Mouse (Mus musculus): ENCODE data around the gene Zfp84. TPM values are rescaled to one million over a fixed set of nuclear protein-coding genes. Genes with fewer than 3 reads are reported as not detected.

Zfp84 gene
- total and polyA plus RNA-seq, 2 experiments from 2014 or later: 6.1 to 7.4 TPM

DNA sequence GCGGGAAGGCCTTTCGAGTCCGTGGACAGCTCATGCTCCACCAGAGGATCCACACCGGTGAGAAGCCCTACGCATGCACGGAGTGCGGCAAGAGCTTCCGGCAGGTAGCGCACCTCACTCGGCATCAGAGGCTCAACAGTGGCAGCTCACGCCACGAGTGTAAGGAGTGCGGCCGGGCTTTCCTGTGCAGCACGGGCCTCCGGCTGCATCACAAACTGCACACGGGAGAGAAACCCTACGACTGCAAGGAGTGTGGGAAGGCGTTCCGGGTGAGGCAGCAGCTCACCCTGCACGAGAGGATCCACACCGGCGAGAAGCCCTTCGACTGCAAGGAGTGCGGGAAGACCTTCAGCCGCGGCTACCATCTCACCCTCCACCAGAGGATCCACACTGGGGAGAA, 24.6 kb downstream of the Zfp84 start:
- TF ChIP-seq EP300 (IDR thresholded peaks at IDR 0.05; ENCODE audit: low read depth): no peak
- no peak for TF ChIP-seq CTCF (IDR thresholded peaks at IDR 0.05; ENCODE audit: low read depth)
- Histone ChIP-seq H3K4me3 (ENCODE audit: low read depth, low read length) (no peak overlapping the region), H3K4me2 (ENCODE audit: low read depth, low read length) (no peak overlapping the region), H3K27ac (ENCODE audit: low read depth) (no peak overlapping the region), H3K36me3 (replicated peaks; ENCODE audit: control insufficient read depth, insufficient read depth, low read length) (peaks cover 57% of the 10 kb centered on the region), H3K27me3 (ENCODE audit: control insufficient read depth, insufficient read depth, low read length) (no peaks in the 10 kb centered on the region), H3K9ac (replicated peaks; ENCODE audit: low read depth, low read length) (no peak overlapping the region), H3K9me3 (replicated peaks; ENCODE audit: control insufficient read depth, low read length) (peaks cover 10% of the 10 kb centered on the region), H3K4me1 (ENCODE audit: control insufficient read depth, insufficient read depth) (no peaks in the 10 kb centered on the region)
- ATAC-seq (ENCODE audit: insufficient read depth, low read depth): no peak
- 39% methylated on average over 27 of the region's 27 CpGs for WGBS
- no peak for DNase-seq (ENCODE audit: low spot score)

DNA sequence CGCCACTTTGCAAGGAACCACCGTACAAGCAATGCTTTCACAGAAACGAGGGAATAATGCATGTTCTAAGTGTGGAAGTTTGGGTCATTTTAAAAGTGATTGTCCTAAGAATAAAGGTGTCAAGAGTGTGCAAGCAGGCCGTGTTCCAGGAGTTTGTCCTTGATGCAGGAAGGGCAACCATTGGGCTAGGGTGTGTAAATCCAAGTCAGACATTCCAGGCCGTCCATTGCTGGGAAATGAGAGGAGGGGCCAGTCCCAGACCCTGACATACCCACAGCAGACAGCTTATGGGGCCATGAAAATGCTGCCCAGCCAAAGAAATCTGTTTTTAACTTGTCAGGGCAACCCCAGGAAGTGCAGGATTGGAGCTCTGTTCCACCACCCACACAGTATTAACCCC, 38.7 kb downstream of the Zfp84 start:
- Histone ChIP-seq H3K4me3 (ENCODE audit: low read depth, low read length) (no peak overlapping the region), H3K36me3 (replicated peaks; ENCODE audit: control insufficient read depth, insufficient read depth, low read length) (no peaks in the 10 kb centered on the region), H3K4me1 (ENCODE audit: control insufficient read depth, insufficient read depth) (no peaks in the 10 kb centered on the region), H3K4me2 (ENCODE audit: low read depth, low read length) (no peak overlapping the region), H3K27me3 (ENCODE audit: control insufficient read depth, insufficient read depth, low read length) (no peaks in the 10 kb centered on the region), H3K9me3 (replicated peaks; ENCODE audit: control insufficient read depth, low read length) (no peaks in the 10 kb centered on the region), H3K27ac (ENCODE audit: low read depth) (peak overlapping the region; percentile 50; the same call in 1 of the 2 replicates), H3K9ac (replicated peaks; ENCODE audit: low read depth, low read length) (no peak overlapping the region)
- ATAC-seq (ENCODE audit: insufficient read depth, low read depth): no peak
- DNase-seq (ENCODE audit: low spot score): no peak
- TF ChIP-seq CTCF (IDR thresholded peaks at IDR 0.05; ENCODE audit: low read depth): no peak
- no peak for TF ChIP-seq EP300 (IDR thresholded peaks at IDR 0.05; ENCODE audit: low read depth)
- 61% methylated on average over 5 of the region's 5 CpGs for WGBS

DNA sequence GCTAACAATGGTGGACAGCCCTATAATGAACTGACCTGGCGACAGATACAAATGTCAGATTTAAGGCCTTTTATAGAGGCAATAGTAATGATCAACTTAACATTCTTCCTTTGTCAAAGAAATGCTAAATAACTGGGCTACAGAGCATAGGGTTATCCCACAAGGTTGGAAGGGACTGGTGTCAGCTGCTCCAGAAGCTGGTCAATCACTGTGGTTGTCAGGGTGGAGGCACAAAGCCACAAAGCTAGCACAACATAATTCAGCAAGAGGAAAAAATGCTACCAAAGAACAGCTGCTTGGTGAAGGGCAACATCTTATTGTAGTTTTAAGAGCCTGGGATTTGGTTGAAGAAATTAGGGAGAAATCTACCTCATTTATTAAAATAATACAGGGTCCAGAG, 43.9 kb downstream of the Zfp84 start:
- DNase-seq (ENCODE audit: low spot score) (no peak), ATAC-seq (ENCODE audit: insufficient read depth, low read depth) (no peak)
- TF ChIP-seq CTCF (IDR thresholded peaks at IDR 0.05; ENCODE audit: low read depth) (no peak), EP300 (IDR thresholded peaks at IDR 0.05; ENCODE audit: low read depth) (no peak)
- Histone ChIP-seq H3K27ac (ENCODE audit: low read depth) (no peak overlapping the region), H3K4me3 (ENCODE audit: low read depth, low read length) (no peak overlapping the region), H3K27me3 (ENCODE audit: control insufficient read depth, insufficient read depth, low read length) (no peaks in the 10 kb centered on the region), H3K9ac (replicated peaks; ENCODE audit: low read depth, low read length) (no peak overlapping the region), H3K4me2 (ENCODE audit: low read depth, low read length) (no peak overlapping the region), H3K9me3 (replicated peaks; ENCODE audit: control insufficient read depth, low read length) (no peaks in the 10 kb centered on the region), H3K36me3 (replicated peaks; ENCODE audit: control insufficient read depth, insufficient read depth, low read length) (no peaks in the 10 kb centered on the region), H3K4me1 (ENCODE audit: control insufficient read depth, insufficient read depth) (peaks cover 11% of the 10 kb centered on the region; the same call in 1 of the 2 replicates)
- WGBS: 94% methylated on average over 1 of the region's 1 CpGs

DNA sequence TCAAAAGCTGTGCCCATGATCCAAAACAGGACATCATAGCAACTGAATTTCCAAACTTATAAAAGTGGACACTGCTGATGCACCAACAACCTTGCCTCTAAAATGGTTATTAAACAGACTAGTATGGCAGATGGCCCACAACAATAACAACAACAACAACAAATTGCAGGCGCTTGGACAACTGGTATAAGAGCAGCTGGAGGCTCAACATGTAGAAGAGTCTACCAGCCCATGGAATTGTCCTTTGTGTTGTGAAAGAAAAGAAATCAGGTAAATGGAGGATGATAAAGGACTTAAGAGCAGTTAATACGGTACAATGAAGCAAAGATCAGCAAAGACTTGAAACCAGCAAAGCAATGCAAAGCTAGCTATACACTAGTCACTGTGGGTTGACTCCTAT, 46.0 kb downstream of the Zfp84 start:
- Histone ChIP-seq H3K36me3 (replicated peaks; ENCODE audit: control insufficient read depth, insufficient read depth, low read length) (no peaks in the 10 kb centered on the region), H3K27me3 (ENCODE audit: control insufficient read depth, insufficient read depth, low read length) (no peaks in the 10 kb centered on the region), H3K9ac (replicated peaks; ENCODE audit: low read depth, low read length) (no peak overlapping the region), H3K9me3 (replicated peaks; ENCODE audit: control insufficient read depth, low read length) (no peaks in the 10 kb centered on the region), H3K27ac (ENCODE audit: low read depth) (no peak overlapping the region), H3K4me2 (ENCODE audit: low read depth, low read length) (no peak overlapping the region), H3K4me1 (ENCODE audit: control insufficient read depth, insufficient read depth) (peaks cover 14% of the 10 kb centered on the region), H3K4me3 (ENCODE audit: low read depth, low read length) (no peak overlapping the region)
- no peak for DNase-seq (ENCODE audit: low spot score)
- ATAC-seq (ENCODE audit: insufficient read depth, low read depth): no peak
- 84% methylated on average over 2 of the region's 2 CpGs for WGBS
- no peak for TF ChIP-seq CTCF (IDR thresholded peaks at IDR 0.05; ENCODE audit: low read depth)
- no peak for TF ChIP-seq EP300 (IDR thresholded peaks at IDR 0.05; ENCODE audit: low read depth)

DNA sequence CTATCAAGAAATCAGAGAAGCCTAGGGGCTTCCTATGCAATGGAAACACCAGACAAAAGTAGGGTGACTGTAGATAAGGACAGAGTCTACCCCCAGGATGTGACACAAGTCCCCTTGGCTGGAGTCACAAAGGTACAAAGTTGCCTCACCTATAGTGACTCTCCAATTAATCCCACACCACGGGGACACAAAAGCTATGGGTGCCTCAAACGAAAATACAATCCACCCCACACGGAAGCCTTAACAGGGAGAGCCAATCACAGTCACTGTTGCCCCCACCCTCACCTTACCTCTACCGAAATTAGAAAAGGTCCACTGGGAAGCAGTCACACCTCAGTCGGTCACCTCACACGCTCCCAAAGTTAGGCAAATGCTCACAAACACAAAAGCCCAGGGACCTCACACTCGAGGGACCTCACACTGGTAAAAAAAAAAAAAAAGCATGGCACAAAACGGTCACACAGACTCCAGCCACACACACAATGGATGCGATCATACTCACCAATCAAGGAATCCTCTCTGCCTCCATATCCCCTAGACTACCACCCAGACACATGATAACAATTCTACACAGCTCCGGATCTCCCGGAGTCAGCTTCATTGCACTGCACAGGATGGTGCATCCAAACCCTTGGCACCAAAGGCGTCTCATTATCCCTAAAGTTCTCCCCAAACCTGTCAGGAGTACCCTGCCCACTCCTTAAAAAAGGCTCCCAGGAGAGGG, 46.9 kb downstream of the Zfp84 start:
- Histone ChIP-seq H3K9me3 (replicated peaks; ENCODE audit: control insufficient read depth, low read length) (no peaks in the 10 kb centered on the region), H3K9ac (replicated peaks; ENCODE audit: low read depth, low read length) (peak overlapping the region; percentile 65), H3K36me3 (replicated peaks; ENCODE audit: control insufficient read depth, insufficient read depth, low read length) (no peaks in the 10 kb centered on the region), H3K27me3 (ENCODE audit: control insufficient read depth, insufficient read depth, low read length) (no peaks in the 10 kb centered on the region), H3K27ac (ENCODE audit: low read depth) (peak overlapping the region; percentile 81), H3K4me3 (ENCODE audit: low read depth, low read length) (peak overlapping the region; percentile 75), H3K4me1 (ENCODE audit: control insufficient read depth, insufficient read depth) (peaks cover 17% of the 10 kb centered on the region), H3K4me2 (ENCODE audit: low read depth, low read length) (peak overlapping the region; percentile 96)
- WGBS: 2% methylated on average over 12 of the region's 12 CpGs
- DNase-seq (ENCODE audit: low spot score) (peak; percentile 20), ATAC-seq (ENCODE audit: insufficient read depth, low read depth) (0 out of 2 replicates have a peak, but pooled peaks have one; percentile 3)
- TF ChIP-seq EP300 (IDR thresholded peaks at IDR 0.05; ENCODE audit: low read depth) (no peak), CTCF (IDR thresholded peaks at IDR 0.05; ENCODE audit: low read depth) (no peak)

Measured in heart, postnatal 0 days (tissue).